8 mouse cellular contexts compared by ENCODE assay signal in genomic region chr6:38636852-38637618, GRCm38 (mm10). TPM values are rescaled to one million over a fixed set of nuclear protein-coding genes. Genes with fewer than 3 reads are reported as not detected.
DNase-seq lines count a peak whose midpoint lies in the region; ATAC-seq and TF ChIP-seq lines count a peak whose summit lies in the region.

Klrg2 (minus strand) TSS chr6:38637242.

- TF ChIP-seq POLR2A in bone marrow, adult 2 months (IDR thresholded peaks at IDR 0.05; ENCODE audit: borderline replicate concordance, control insufficient read depth, low read depth, low read length): no peak

- peak; percentile 45; the same call in 1 of the 2 replicates for ATAC-seq in cerebellum, adult (ENCODE audit: insufficient number of reproducible peaks, low FRiP score, low TSS enrichment)
- peak; percentile 83 for ATAC-seq in forebrain, embryonic 15.5 days (replicated peaks)
- peak; percentile 75 for ATAC-seq in limb, embryonic 12.5 days (ENCODE audit: insufficient number of reproducible peaks, insufficient read depth, low FRiP score, low TSS enrichment, low read depth)
- ATAC-seq in stomach, embryonic 14.5 days (ENCODE audit: insufficient number of reproducible peaks, insufficient read depth, low FRiP score, low read depth): peak; percentile 82

- 2% methylated on average over 60 of the region's 60 CpGs for WGBS in bone marrow, adult 2 months
- 2% methylated on average over 60 of the region's 60 CpGs for WGBS in forebrain, embryonic 15.5 days
- WGBS in hindbrain, embryonic 10.5 days: 2% methylated on average over 60 of the region's 60 CpGs
- WGBS in limb, embryonic 12.5 days: 2% methylated on average over 60 of the region's 60 CpGs
- 2% methylated on average over 60 of the region's 60 CpGs for WGBS in midbrain, embryonic 10.5 days
- 1% methylated on average over 60 of the region's 60 CpGs for WGBS in stomach, embryonic 14.5 days

- H3K9ac ChIP-seq in forebrain, embryonic 15.5 days (replicated peaks): peak within 1 kb of the TSS; percentile 39
- peak within 1 kb of the TSS; percentile 52 for H3K9ac ChIP-seq in limb, embryonic 12.5 days (replicated peaks)
- H3K9ac ChIP-seq in stomach, embryonic 14.5 days (replicated peaks; ENCODE audit: low read depth, low read length): peak within 1 kb of the TSS; percentile 28; the same call in 1 of the 2 replicates

- no peaks in the 10 kb centered on the region for H3K9me3 ChIP-seq in forebrain, embryonic 15.5 days
- no peaks in the 10 kb centered on the region for H3K9me3 ChIP-seq in hindbrain, embryonic 10.5 days
- no peaks in the 10 kb centered on the region for H3K9me3 ChIP-seq in limb, embryonic 12.5 days
- H3K9me3 ChIP-seq in midbrain, embryonic 10.5 days (replicated peaks): no peaks in the 10 kb centered on the region
- no peaks in the 10 kb centered on the region for H3K9me3 ChIP-seq in stomach, embryonic 14.5 days (ENCODE audit: control insufficient read depth, low read depth, low read length)

- no peaks in the 10 kb centered on the region for H3K36me3 ChIP-seq in forebrain, embryonic 15.5 days
- H3K36me3 ChIP-seq in hindbrain, embryonic 10.5 days: no peaks in the 10 kb centered on the region
- no peaks in the 10 kb centered on the region for H3K36me3 ChIP-seq in limb, embryonic 12.5 days
- 0 out of 2 replicates have a peak, but pooled peaks cover 3% of the 10 kb centered on the region for H3K36me3 ChIP-seq in midbrain, embryonic 10.5 days
- no peaks in the 10 kb centered on the region for H3K36me3 ChIP-seq in stomach, embryonic 14.5 days (ENCODE audit: control insufficient read depth, insufficient read depth, low read length)

- H3K27me3 ChIP-seq in forebrain, embryonic 15.5 days: peaks cover 49% of the 10 kb centered on the region
- peaks cover 97% of the 10 kb centered on the region for H3K27me3 ChIP-seq in hindbrain, embryonic 10.5 days (ENCODE audit: insufficient read depth, poor library complexity, severe bottlenecking)
- H3K27me3 ChIP-seq in limb, embryonic 12.5 days: peaks cover 89% of the 10 kb centered on the region
- peaks cover 98% of the 10 kb centered on the region for H3K27me3 ChIP-seq in midbrain, embryonic 10.5 days (ENCODE audit: low read depth, poor library complexity, severe bottlenecking)
- H3K27me3 ChIP-seq in stomach, embryonic 14.5 days (ENCODE audit: control insufficient read depth, insufficient read depth, low read length): peaks cover 58% of the 10 kb centered on the region

- TF ChIP-seq CTCF in bone marrow, adult 2 months (IDR thresholded peaks at IDR 0.05; ENCODE audit: control insufficient read depth, insufficient read depth, low read length): no peak

- H3K4me2 ChIP-seq in forebrain, embryonic 15.5 days (replicated peaks): peak within 1 kb of the TSS; percentile 100
- peak within 1 kb of the TSS; percentile 99 for H3K4me2 ChIP-seq in limb, embryonic 12.5 days
- H3K4me2 ChIP-seq in stomach, embryonic 14.5 days (replicated peaks; ENCODE audit: low read depth, low read length): peak within 1 kb of the TSS; percentile 99

- H3K4me1 ChIP-seq in bone marrow, adult 2 months (ENCODE audit: control insufficient read depth, insufficient read depth, low read length): no peaks in the 10 kb centered on the region; the same call in 1 of the 2 replicates
- peaks cover 21% of the 10 kb centered on the region for H3K4me1 ChIP-seq in forebrain, embryonic 15.5 days
- peaks cover 19% of the 10 kb centered on the region for H3K4me1 ChIP-seq in hindbrain, embryonic 10.5 days (replicated peaks)
- H3K4me1 ChIP-seq in limb, embryonic 12.5 days (replicated peaks): peaks cover 18% of the 10 kb centered on the region
- peaks cover 19% of the 10 kb centered on the region for H3K4me1 ChIP-seq in midbrain, embryonic 10.5 days
- peaks cover 14% of the 10 kb centered on the region; the same call in 1 of the 2 replicates for H3K4me1 ChIP-seq in stomach, embryonic 14.5 days (ENCODE audit: control insufficient read depth, insufficient read depth, low read length)

- no peak within 1 kb of the TSS for H3K27ac ChIP-seq in bone marrow, adult 2 months (ENCODE audit: control insufficient read depth, insufficient read depth, low read depth, low read length, poor library complexity)
- no peak within 1 kb of the TSS for H3K27ac ChIP-seq in forebrain, embryonic 15.5 days (replicated peaks)
- peak within 1 kb of the TSS; percentile 62; the same call in 1 of the 2 replicates for H3K27ac ChIP-seq in hindbrain, embryonic 10.5 days
- no peak within 1 kb of the TSS for H3K27ac ChIP-seq in limb, embryonic 12.5 days
- H3K27ac ChIP-seq in midbrain, embryonic 10.5 days (replicated peaks): peak within 1 kb of the TSS; percentile 25
- no peak within 1 kb of the TSS for H3K27ac ChIP-seq in stomach, embryonic 14.5 days (ENCODE audit: low read length)

- H3K4me3 ChIP-seq in bone marrow, adult 2 months (replicated peaks; ENCODE audit: control insufficient read depth, low read depth, low read length): peak within 1 kb of the TSS; percentile 37
- H3K4me3 ChIP-seq in forebrain, embryonic 15.5 days: peak within 1 kb of the TSS; percentile 57
- H3K4me3 ChIP-seq in hindbrain, embryonic 10.5 days: peak within 1 kb of the TSS; percentile 70
- H3K4me3 ChIP-seq in limb, embryonic 12.5 days (replicated peaks): peak within 1 kb of the TSS; percentile 55
- H3K4me3 ChIP-seq in midbrain, embryonic 10.5 days: peak within 1 kb of the TSS; percentile 69
- H3K4me3 ChIP-seq in stomach, embryonic 14.5 days (ENCODE audit: low read depth, low read length): peak within 1 kb of the TSS; percentile 47

- no peak for DNase-seq in cerebellum, adult 9-10 months
- DNase-seq in hindbrain, embryonic 10.5 days (ENCODE audit: low spot score): peak; percentile 66
- peak; percentile 68 for DNase-seq in midbrain, embryonic 10.5 days (ENCODE audit: low spot score)

RNA-seq across cellular contexts. Expression of gene Klrg2, which starts in this region (rescaled TPM):
- polyA plus RNA-seq in bone marrow, adult 2 months (2011; ENCODE audit: insufficient read depth, insufficient read length, low replicate concordance, missing spikeins): not detected in 2 replicates
- polyA plus RNA-seq in forebrain, embryonic 15.5 days (2015; fragmentation: Nextera tagmentation; extraction: Ambion mirVana): 0.14 TPM in 1 of 2 replicates, not detected in the other
- polyA plus RNA-seq in hindbrain, embryonic 10.5 days (2016; fragmentation: Nextera tagmentation; extraction: Ambion mirVana): 0.05 and 0.14 TPM in 2 replicates
- 0.11 and 0.12 TPM in 2 replicates for polyA plus RNA-seq in limb, embryonic 12.5 days (2016; fragmentation: Nextera tagmentation; extraction: Ambion mirVana)
- polyA plus RNA-seq in midbrain, embryonic 10.5 days (2016; fragmentation: Nextera tagmentation; extraction: Ambion mirVana): 0.14 TPM in 1 of 2 replicates, not detected in the other
- 0.30 and 0.57 TPM in 2 replicates for polyA plus RNA-seq in stomach, embryonic 14.5 days (2014; fragmentation: Nextera tagmentation; extraction: Ambion mirVana)

Comparison
In these comparisons a context has a peak if more than half of its experiments do, and no peak if none do; other contexts are left out.
1. Peak in ATAC-seq, H3K4me3 ChIP-seq, H3K9ac ChIP-seq and H3K4me2 ChIP-seq in forebrain, embryonic 15.5 days; RNA of the gene not detected or under 1 TPM.
2. Peak in DNase-seq, H3K4me3 ChIP-seq and H3K27ac ChIP-seq in hindbrain, embryonic 10.5 days; RNA of the gene not detected or under 1 TPM.
3. Peak in ATAC-seq, H3K4me3 ChIP-seq, H3K9ac ChIP-seq and H3K4me2 ChIP-seq in limb, embryonic 12.5 days; RNA of the gene not detected or under 1 TPM.
4. Peak in DNase-seq, H3K4me3 ChIP-seq and H3K27ac ChIP-seq in midbrain, embryonic 10.5 days; RNA of the gene not detected or under 1 TPM.
5. Peak in ATAC-seq, H3K4me3 ChIP-seq, H3K9ac ChIP-seq and H3K4me2 ChIP-seq in stomach, embryonic 14.5 days; RNA of the gene not detected or under 1 TPM.